Mouse (Mus musculus) erythroblast, embryonic 14.5 days (primary cell): ENCODE results near the gene Lpin1.

Experiments
- GATA1 ChIP-seq: IDR thresholded peaks from 2 replicates; pipeline ENCODE4 v1.6.1; 2012; ENCODE audit warnings: low read length, inconsistent platforms, mixed read lengths
- TAL1 ChIP-seq: IDR thresholded peaks from 3 replicates; pipeline ENCODE4 v1.6.1; 2012; ENCODE audit warnings: low read length, inconsistent platforms, mixed read lengths

GRCm38 (mm10) chr12:16509122-16509752, 101.5 kb downstream of the Lpin1 start:
- TF ChIP-seq TAL1 (no peak), GATA1 (no peak)
